Mouse (Mus musculus) thymus, postnatal 25 days (tissue): ENCODE measurements around the gene Olfr1214.
"Not testable (repeated sequence)": the region's sequence is repeated elsewhere in the genome, so short reads cannot be mapped to it uniquely, and the experiment has no call there.

Source experiments
- DNase-seq: peaks from one replicate; pipeline ENCODE4 v3.0.0; 2022

Olfr1214 gene

DNA sequence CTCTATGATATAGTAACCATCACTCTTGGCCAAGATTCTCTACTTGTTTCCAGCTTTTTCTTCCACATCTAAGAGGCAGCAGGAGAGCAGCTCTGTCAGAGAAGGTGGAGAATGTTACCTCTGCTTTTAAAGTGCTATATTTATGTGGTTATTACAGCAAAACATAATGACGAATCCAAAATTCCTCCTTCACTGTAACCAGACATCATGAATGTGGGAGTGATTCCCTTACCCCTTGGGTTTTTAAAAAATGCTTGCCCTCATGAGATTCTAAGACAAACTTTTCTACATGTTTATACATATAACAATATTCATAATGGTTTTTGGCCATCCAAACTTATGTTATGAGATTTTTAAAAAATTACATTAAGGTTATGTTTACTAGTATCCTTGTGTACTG, at the start of gene Olfr1214:
Gene Olfr1214, minus strand, starts transcription at position 101 of the 400 bp plus-strand sequence.
- no peak for DNase-seq

DNA sequence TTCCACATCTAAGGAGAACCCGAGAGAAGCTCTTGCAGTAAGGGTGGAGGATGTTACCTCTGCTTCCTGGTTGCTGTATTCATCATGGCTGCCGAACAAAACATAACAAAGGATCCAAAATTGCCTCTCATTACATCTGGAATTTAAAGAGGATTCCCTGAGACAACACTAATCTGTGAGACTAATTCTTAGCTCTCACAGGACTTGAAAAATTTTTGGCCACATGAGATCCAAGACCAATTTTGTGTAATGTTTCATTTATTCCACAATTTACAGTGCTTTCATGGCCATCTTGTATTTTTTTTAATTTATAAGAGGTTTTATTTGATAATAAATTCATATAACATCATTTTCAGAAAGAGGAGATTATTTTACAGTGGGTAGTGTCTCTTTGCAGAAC, 39.5 kb upstream of the Olfr1214 start, which contains the start of gene Olfr1217:
Gene Olfr1217, minus strand, starts transcription at position 101 of the 400 bp plus-strand sequence.
- no peak for DNase-seq

DNA sequence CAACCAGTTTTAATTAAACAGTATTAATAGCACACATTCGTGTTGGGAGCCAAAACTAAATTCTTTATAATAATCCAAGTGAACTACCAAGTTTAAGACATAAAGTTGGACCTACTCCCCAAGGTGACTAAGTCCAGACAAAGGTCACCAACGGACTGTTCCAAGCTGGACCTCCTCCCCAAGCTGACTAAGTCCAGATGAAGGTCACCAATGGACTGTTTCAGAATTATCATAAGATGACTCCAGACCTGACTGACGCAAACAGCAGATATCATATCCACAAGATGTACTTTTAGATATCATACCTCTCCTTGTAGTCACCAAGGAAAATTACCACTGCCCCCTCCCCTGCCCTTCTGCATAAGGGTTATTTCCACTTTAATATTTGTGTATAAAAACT, 29.0 kb upstream of the Olfr1214 start:
- DNase-seq, result not testable (repeated sequence)

DNA sequence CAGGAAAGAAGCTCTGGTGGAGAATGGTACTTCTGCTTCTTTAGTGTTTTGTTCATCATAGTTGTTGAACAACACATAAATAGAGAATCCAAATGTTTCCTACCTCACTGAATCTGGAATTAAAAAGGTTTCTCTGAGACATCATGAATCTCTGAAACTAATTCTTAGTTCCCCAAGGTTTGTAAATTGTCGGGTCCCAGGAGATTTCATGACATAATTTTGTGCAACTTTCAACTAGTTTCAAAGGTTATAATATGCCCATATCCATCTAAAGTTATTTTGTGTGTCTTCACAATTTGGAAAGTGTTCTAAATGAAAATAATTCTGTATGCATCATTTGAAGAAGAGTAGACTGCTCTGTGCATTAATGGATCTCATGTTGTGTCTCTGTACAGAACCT, 25.8 kb upstream of the Olfr1214 start, which contains the start of gene Olfr1216:
Gene Olfr1216, minus strand, starts transcription at position 101 of the 400 bp plus-strand sequence.
- DNase-seq, result no peak

DNA sequence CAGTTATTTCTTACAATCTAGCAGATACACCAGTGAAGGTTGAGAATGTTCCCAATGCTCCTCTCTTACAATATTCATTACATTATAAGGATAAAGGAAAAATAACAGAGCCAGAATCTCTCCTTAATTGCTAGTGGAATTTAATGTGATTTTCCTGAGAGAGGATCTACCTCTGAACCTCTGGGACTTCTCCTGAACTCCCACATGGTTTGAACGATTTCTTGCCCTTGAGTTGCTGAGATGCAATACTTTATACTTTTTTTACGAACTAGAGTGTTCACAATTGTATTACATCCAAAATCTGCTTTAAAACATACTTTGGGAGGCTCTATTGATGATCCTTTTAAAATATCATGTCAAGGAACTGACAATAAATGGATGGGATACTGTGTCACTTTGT, 14.4 kb upstream of the Olfr1214 start, which contains the start of gene Olfr1215:
Gene Olfr1215, minus strand, starts transcription at position 101 of the 400 bp plus-strand sequence.
- no peak for DNase-seq

DNA sequence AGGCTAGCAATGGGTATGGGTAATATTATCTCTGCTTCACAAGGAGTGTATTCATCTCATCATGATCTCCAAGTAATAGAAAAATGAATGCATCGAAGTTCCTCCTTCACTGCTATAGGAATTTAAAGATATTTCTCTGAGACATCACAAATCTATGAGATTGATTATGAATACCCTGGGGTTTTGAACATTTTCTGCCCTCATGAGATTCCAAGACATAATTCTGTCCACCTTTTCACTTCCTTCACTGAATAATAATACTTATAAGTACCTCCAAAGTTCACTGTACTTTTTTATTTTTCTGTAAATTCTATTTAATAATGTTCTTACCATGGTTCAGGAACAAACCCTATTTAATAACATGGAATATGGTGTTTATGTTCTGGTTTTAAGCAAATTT, 12.3 kb downstream of the Olfr1214 start, which contains the start of gene Gm13762:
Gene Gm13762, minus strand, starts transcription at position 101 of the 400 bp plus-strand sequence.
- DNase-seq, result no peak

DNA sequence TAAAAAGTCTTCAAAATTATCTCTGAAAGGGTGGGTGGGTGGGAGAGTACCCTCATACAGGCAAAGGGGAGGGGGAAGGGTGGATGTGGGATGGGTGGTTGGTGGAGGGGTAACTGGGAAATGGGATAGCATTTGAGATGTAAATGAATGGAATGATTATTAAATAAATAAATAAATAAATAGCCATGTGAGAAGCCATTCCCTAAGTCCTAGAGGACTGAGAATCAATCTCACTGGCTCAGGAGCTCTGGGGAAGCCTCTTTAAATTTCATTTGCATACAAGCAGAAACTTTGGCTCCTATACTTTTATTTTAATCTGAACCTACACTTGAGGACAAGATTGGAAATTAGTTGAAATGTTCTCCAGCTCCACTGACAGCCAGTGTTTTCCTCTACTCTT, 38.8 kb downstream of the Olfr1214 start, which contains the start of gene Olfr1212:
Gene Olfr1212, plus strand, starts transcription at position 301 of the 400 bp plus-strand sequence.
- no peak for DNase-seq

DNA sequence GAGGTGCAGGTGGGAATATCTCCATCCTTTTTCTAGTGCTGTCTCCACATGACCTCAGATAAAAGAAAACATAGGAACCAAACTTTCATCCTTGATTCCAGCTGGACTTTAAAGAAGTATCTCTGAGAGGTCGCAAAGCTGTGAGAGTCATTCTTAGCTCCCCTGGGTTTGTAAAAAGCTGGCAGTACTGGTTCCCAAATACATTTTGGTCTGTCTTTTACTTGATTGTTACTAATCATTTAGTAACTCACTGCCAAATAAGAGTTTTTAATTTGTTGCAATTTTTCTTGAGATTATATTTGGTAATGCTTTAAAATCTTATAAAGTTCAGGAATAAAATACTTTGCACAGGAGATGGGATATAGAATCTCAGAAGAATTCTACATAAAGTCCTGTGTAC, 54.4 kb downstream of the Olfr1214 start, which contains the start of gene Olfr1211:
Gene Olfr1211, minus strand, starts transcription at position 101 of the 400 bp plus-strand sequence.
- DNase-seq, result no peak
